Mouse (Mus musculus): Measurements from ENCODE around the gene Tekt5.

Tekt5 gene

DNA sequence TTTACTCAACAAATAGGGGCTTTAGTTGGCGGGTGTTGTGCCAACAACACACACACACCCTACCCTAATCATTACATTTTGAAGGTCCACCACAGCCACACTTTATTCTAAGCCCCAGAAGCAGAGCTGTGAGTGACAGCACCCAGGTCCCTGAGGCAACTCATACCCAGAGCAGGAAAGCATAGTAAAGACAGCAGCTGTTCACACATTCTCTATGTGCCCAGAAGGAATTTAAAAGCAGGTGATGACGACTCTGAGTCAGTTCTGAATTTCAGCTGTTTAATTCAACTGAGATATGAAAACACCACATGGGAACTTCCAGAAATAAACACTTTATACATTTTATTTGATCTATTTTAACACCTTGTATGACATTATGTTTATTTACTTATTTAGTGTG, 15.8 kb downstream of the Tekt5 start:
- DNase-seq (ENCODE audit: low spot score in 2 of 2): no peak

DNA sequence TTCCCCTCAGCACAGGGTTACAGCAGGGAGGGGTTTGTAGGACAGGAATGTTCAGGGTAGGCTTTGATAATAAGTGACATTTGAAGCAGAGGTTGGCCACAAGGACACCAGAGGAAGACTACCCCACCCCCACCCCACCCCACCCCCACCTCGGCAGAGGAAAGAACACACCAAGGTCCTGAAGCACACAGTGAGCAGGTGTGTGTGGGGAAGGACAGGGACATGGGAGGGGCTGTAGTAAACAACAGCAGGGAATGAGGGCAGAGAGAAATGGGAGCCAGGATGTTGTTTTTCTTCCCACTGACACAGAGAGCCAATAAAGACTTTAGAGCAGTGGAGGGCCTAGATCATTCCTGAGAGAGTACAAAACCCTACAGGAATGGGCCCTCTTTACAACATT, 18.0 kb downstream of the Tekt5 start:
- DNase-seq (ENCODE audit: low spot score in 2 of 2): no peak

DNA sequence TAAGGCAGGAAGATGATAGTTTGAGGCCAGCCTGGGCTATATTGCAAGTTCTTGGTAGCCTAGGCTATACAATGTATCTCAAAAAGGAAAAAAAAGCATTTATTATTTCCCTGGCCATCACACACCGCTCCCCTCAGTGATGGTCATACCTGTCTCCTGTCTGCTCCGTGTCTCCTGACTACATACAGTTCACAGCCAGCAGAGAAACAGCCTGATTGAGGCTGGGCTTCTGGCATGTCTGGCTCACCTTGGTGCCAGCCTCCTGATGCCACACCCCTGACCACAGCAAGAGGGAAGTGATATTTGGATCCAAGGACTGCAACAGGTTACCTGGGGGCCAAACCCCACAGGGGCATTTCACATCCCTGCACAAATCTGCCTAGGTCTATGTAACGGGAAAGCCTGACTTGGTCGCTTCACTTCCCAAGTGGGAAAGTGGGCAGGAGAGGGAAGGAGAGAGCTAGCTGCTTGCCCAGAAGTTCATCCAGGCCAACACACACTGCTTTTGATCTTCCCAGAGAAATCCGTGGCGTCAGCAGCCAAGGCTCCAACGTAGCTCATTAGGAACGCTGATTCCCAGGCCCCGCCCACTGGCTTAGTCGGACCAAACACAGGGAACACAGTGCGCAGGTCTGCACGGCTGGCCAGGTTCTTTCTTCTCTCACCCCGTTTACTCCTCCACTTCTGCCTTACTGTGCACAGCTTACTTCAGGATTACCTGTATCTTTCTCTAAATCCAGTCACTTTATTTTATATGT, 20.9 kb downstream of the Tekt5 start:
- DNase-seq (ENCODE audit: low spot score in 2 of 2): no peak

DNA sequence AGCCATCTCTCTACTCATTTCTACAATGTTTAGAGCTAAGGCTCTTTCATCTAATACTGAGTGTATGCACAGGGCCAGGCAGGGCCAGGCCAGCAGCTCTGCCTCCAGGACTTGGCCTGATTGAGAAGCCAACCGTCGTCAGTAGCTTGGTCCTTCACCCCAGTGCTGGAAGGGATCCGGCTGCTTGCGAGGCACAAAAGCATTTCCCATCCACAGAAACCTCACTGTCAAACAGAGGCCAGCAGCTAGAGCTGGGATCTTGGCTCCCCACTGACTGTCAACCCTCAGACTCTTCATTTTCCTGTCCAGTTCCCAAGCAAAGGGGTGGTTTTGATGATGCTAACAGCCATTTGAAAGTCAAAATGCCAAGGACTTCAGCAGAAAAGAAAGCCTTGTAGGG, 22.9 kb downstream of the Tekt5 start:
- no peak for DNase-seq (ENCODE audit: low spot score in 2 of 2)

DNA sequence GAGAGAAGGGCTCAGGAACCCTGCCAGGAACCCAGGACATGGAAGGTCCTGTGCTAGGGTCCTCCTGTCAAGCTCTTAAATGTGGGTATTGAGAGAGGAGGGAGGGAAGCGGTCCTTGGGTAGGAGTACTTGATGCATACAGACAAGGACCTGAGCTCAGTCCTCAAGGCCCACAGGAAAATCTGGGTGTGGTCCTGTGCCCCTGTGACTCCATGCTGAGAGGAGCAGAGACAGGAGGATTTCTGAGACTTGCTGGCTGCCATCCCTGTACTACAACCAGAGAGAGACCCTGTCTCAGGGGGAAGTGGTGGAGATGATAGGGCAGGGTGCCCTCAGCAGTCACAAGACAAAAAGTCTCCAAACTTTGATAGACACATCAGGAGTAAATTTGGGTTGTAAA, 25.3 kb downstream of the Tekt5 start:
- no peak for DNase-seq (ENCODE audit: low spot score in 2 of 2)

DNA sequence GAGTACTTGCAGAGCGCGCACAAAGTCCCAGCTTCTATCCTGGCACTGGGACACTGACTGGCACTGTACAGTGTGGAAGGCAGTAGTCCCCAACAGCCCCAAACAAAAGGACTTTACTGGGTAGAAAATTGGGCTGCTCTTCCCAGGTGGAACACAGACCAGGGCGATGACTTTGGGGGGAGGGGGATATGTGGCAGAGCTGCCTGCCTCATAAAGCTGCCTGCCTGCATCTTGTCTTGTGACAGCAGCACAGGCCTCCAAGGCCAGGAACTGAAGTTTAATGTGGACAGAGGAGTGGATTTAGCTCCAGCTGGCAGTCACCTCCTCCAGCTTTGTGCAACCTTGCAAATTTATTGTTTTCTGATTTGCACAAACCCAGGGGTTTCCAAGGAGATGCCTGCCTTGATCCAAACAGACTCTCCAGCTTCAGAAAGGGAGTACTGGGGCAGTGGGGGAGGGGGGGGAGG, 25.8 kb downstream of the Tekt5 start:
- no peak for DNase-seq (ENCODE audit: low spot score in 2 of 2)

DNA sequence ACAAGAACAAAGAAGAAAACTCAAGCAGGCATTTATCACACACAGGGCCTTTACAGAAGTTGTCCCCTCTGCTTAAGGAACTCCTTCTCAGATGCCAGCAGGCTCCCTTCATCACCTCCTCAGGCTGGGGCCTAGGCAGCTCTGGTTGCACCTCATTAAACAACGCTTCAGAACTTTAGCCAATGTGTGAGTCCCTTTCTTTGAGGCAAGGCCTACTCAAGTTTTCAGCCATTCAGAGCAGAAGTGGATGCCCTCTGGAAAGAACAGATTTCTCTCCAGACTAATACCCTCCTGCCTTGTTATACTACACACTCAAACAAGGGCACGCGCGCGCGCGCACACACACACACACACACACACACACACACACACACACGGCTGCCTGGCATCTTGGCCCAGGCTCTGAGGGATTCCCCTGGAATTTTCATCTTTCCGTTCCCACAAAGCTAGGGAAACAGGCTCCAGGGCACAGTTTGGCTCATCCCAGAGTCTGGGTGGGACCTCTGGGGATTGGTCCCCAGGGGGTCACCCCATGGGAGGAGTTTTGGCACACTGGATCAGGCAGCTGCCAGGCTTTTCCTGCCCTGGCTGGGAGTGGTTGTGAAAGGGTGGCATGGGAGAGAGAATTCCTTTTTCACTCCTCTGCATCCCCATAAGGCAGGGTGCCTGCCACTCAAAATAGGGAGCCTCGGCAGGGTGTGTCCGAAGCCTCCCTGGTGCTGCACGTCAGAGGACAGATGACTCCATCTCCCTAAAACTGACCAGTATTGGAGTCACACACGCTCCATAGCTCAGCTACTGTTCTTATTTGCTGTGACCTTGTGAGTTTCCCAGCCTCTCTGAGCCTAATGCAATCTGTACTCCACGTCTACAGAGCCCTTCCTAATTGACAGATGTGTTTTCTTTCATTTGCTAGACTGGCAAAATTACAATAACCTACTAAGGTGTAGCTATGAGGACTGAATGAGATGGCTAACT, 28.8 kb downstream of the Tekt5 start:
- no peak for DNase-seq (ENCODE audit: low spot score in 2 of 2)

DNA sequence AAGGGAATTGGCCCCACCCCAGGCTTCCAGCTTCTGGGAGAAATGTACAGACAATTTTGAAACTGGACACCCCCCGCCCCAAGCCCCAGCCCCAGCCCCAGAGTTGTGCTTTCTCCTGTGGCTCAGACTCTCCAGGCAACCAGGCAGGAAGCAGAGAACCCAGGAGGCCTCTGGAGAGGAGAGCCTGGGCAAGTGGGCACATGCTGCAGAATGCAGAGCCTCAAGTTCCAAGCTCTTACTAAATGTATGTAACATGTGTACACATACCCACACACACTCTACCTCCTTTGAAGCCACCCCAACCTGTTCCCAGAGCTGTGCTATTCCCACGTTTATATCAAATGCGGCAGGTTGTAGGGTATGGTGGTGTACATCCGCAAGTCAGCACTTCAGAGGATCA, 29.5 kb downstream of the Tekt5 start:
- DNase-seq (ENCODE audit: low spot score in 2 of 2): no peak

DNA sequence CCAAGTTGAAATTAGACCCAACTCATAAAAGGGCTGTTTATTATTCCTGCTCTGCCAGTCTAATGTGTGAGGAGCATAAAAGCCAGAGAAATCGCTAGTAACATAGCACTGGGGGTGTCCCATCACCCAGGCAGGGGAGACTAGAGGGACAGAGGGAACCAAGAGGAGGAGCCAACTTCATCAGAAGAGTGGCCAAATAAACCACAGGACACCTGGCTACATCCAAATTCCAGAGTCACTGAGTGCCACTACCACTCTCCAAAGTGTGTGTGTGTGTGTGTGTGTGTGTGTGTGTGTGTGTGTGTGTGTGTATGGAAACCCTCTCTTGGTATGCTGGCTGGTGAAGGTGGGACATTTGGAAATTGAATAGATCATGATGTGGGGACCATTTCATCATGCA, 32.2 kb downstream of the Tekt5 start:
- no peak for DNase-seq (ENCODE audit: low spot score in 2 of 2)

DNA sequence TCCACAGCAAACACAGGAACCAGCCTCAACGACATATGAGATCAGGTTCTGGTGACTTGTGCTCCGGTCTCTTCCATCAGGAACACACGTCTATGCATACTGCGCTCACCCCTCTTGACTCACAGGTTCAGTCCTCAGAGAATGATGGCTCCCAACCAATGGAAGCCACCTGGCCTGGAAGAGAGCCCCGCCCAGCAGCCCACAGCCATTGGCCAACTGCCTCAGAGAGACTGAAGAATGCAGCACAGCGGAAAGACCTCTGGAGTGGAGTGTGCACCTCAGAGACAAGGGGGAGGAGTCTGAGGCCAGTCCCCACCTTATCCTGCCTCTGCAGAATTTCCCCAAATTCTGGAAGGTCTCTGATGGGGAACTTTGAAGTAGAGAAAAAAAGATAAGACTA, 36.0 kb downstream of the Tekt5 start:
- DNase-seq (ENCODE audit: low spot score in 2 of 2): no peak

DNA sequence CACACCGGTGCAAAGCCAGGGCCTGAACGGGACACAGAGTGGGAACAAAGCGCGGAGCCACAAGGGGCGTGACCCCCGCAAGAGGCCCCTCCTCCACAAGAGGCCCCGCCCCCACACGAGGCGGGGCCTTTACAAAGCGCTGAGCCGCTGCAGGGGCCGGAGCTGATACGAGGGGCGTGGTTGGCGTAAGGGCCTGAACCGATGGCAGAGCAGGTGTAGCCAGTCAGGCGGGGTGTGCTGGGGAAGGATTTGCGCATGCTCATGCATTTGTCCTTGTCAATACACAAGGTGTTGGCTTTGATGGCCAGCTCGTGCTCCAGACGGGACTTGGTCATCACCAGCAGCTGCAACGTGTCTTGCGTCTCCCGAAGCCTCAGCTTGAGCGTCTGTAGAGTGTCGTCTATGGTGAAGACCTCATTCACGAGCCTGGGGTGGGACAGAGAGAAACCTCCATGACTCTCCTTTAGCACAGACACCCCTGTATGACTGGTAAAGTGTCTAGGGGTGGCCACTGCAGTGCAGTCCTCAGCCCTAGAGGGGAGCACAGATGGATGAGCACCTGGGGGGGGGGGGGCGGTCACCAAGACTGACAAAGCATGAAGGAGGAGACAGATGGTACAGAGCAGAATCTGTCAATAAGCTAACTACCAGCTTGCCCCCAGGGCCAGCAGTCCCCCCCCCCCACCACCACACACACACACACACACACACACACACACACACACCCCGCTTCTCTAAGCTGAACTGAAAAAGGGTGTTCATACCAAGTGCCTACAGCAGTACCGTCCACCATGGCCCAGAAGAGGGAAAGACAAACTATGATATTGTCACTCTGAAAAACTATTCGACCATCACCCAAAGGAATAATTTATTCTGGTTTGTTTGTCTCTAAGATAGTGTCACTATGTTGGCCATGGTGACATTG, 37.0 kb downstream of the Tekt5 start:
- DNase-seq (ENCODE audit: low spot score in 2 of 2): peak; percentile 14 to 65

DNA sequence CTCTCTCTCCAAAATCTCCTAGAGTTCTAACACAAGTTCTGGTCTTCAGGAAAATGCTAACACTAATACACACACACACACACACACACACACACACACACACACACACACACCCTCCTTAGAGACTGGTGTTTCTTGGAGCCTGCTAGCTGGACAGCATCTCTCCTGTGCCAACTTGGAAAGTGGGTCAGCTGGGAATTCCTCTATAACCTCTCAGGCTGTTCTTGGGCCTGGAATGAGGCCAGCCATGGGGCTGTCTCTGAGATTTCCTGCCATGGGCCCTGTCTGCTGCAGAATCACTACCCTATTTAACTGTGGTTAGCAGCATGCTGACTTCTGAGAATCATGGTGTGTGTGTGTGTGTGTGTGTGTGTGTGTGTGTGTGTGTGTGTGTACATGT, 40.3 kb downstream of the Tekt5 start:
- DNase-seq (ENCODE audit: low spot score in 2 of 2): no peak

DNA sequence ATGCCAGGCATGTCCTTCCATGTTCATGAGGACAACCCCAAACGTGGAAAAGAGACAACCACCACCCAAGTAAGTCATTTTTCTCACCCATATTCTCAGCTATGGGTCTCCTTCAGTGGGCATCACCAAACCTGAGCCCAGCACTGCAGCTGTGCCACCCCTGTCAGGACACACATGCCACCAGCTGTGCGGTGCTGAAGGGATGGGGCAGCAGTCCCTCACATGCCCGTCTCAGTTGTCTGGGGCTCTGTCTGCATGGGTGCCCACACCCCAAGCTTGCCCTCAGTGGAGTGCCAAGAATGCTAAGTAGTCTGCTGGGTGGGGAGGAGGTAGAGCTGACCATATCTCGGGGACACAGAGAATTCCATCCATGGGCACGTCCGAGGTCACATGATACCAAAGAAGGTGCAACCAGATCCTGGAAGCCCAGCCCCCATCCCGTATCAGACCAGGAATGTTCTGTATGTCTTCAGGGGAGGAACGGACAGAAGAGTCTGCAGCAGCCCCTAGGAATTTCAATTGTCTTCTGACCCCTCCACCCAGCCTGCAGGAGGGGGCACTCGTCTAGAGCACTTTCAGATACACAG, 44.1 kb downstream of the Tekt5 start:
- DNase-seq (ENCODE audit: low spot score in 2 of 2): no peak

DNA sequence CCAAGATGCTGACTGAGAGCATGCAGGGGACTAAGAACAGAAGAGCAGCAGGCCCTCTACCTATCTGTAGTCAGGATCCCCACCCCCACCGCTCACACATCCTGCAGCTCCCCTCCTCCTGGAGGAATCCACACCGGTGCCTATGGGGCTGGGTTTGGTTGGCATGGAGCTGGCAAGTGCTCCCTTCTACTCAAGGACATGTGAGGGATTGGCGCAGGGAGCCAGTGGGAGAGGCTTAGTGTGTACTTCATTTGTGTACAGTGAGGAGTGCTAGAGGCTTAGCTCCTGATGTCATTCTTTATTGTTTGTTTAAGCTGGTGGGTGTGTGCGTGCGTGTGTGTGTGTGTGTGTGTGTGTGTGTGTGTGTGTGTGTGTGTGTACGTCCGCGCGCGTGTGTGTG, 45.4 kb downstream of the Tekt5 start:
- DNase-seq (ENCODE audit: low spot score in 2 of 2): no peak

DNA sequence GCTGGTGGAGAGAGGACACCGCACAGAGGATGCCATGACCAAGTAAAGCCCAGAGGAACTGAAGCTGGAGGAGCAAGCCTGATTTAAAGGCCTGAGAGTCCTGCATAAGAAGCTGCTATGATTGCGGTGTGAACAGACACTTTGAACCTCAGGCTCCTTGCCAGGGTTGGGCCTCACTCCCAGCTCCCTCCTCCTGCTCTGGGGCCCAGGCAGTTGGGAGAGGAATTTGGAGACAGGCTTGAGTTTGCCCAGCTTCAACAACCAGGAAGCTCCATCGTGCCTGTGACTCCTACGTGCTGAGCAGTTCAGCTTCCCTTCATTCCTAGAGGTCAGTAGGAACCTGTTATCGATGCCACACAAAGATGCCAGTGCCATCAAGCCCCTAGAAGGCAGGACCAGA, 45.9 kb downstream of the Tekt5 start:
- DNase-seq (ENCODE audit: low spot score in 2 of 2): no peak

DNA sequence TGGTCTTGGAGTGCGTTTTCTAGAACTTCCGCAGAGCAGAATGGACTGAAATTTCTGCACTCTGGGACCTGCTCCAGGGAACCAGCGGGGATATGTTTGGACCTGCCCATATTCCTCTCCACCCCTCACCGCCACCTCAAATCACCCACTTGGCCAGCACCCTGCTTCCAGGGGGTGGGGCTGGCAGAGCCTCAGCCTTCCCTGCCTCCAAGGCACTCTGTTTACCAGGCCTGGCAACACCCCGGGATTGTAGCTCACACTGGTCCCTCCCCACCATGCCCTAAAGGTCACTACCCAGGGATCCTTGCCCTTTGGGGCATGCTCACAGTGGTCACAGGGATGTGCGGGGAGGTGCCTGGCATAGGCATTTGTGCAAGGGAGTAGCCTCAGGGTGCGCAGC, 47.7 kb downstream of the Tekt5 start:
- no peak for DNase-seq (ENCODE audit: low spot score in 2 of 2)

DNA sequence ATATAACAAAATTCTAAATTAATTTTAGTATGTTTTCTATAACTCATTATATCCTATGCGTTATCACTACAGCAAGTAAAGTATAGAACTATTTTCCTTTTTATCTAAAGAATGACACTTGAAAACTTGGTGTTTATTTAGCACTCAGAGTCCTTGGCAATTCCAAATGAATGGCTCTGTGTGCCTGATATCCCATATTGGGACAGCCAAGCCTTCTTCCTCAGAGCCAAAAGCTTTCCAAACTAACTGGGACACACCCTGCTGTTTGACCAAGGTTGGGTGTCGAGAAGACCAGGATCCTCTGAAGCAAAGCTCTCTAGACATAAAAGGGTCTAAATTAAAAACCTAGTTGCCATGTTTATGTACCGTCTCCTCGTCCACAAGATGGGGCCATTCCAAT, 54.2 kb downstream of the Tekt5 start:
- DNase-seq (ENCODE audit: low spot score in 2 of 2): no peak

DNA sequence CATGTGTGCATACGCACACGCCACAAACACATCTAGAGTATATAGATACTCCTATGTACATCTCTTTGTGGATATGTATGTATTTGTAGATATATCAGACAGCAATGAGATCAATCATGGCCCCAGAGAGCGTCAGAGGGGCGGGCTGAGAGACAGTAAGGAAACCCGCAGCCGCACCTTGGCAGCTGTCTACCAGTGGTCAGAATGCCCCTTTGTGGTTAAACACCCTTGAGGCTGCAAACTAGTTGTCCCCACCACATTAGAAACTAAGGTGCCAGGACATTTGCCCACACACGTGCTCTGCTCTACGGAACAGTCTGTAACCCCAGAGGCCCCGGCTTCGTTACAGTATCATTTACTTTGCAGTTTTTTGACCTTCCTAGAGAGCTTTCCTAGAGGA, 55.4 kb downstream of the Tekt5 start:
- no peak for DNase-seq (ENCODE audit: low spot score in 2 of 2)

DNA sequence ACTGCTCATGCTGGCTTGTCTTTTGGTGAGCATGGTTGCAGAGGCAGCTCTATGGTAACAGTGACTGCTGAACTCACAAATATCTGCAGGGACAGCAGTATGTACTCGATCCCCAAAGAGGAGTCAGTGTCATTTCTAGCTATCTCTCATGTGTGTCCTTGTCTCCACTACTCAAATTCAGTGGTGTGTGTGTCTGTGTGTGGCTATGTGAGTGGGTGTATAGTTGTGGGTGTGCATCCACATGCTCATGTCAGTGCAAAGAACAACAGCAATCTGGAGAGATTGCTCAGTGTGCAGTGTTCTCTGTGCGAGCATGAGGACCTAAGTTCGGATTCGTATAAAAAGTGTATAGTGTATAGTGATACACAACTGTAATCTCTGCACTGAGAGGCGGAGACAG, 56.7 kb downstream of the Tekt5 start:
- DNase-seq (ENCODE audit: low spot score in 2 of 2): no peak

DNA sequence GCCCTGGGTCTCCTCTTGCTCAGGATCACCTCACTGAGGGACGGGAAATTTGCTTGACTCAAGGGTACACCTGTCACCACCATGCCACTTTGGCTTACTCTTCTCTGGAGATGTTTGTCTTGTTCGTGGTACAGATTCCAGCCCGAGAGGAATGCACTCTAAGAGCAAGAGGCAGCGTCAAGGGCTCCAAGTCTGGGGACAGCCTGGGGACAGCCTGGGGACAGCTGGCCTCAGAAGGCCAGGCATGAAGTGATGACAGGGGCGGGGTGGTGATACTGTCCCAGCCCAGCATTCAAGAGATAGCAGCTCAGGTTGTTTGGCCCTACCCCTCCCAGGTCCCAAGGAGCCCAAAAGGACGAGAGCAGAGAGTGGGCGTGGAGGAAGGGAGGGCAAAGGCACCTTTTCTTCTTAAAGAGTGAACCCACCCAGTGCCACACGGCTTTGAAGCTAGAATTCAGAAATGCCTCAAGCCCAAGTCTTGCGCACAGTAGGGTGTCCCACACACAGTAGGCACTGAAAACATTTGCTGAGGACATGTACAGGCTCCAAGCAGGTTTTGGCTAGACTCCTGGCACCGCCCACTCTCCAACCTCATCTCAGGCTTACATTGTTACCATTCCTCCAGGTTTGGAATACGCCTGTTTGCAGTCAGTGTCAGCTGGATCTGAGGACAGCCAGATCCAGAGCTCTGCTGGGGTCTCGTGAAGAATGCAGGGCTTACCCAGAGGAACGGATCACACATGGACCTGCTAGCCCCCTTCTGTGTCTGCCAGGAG, 57.7 kb downstream of the Tekt5 start:
- DNase-seq (ENCODE audit: low spot score in 2 of 2): no peak
